Mouse (Mus musculus) midbrain, embryonic 10.5 days (tissue): ENCODE measurements around the gene Smyd2. TPM values are rescaled to one million over a fixed set of nuclear protein-coding genes. Genes with fewer than 3 reads are reported as not detected.

Experiments used
- DNase-seq: peaks from one replicate; pipeline ENCODE4 v3.0.0-alpha.2; 2017; ENCODE audit warnings: low spot score
- H3K27ac ChIP-seq: fragments of 300-500 bp; sonication (generic); replicated peaks from 2 replicates; pipeline ENCODE4 v1.5.1; 2016; ENCODE audit warnings: mild to moderate bottlenecking
- H3K27me3 ChIP-seq: fragments of 300-500 bp; sonication (generic); 2 replicates; pipeline ENCODE4 v1.6.1; 2016; ENCODE audit warnings: low read depth, mild to moderate bottlenecking; ENCODE audit not compliant: poor library complexity, severe bottlenecking
- H3K36me3 ChIP-seq: fragments of 300-500 bp; sonication (generic); 2 replicates; pipeline ENCODE4 v1.6.1; 2016; ENCODE audit warnings: mild to moderate bottlenecking, moderate library complexity
- H3K4me1 ChIP-seq: fragments of 300-500 bp; sonication (generic); 2 replicates; pipeline ENCODE4 v1.6.1; 2016
- H3K4me3 ChIP-seq: fragments of 300-500 bp; sonication (generic); 2 replicates; pipeline ENCODE4 v1.5.1; 2016; ENCODE audit warnings: mild to moderate bottlenecking, moderate library complexity
- H3K9me3 ChIP-seq: fragments of 300-500 bp; sonication (generic); replicated peaks from 2 replicates; pipeline ENCODE4 v1.6.1; 2016; ENCODE audit warnings: mild to moderate bottlenecking
- WGBS: fragments of 180-500 bp; shearing (Covaris S2); methylation state at CpG from one replicate; pipeline ENCODE4 v1.1.7; 2016; 5-methylcytosine and 5-hydroxymethylcytosine counted together
- polyA plus RNA-seq: library from polyadenylated mRNA; unstranded; fragments of >200 nt; fragmentation: Nextera tagmentation; extraction: Ambion mirVana; gene quantifications from 2 replicates; pipeline ENCODE4 v1.2.1, GENCODE M21; 2016

Gene Smyd2
- polyA plus RNA-seq, 1 experiment from 2014 or later: 68.3 TPM

DNA sequence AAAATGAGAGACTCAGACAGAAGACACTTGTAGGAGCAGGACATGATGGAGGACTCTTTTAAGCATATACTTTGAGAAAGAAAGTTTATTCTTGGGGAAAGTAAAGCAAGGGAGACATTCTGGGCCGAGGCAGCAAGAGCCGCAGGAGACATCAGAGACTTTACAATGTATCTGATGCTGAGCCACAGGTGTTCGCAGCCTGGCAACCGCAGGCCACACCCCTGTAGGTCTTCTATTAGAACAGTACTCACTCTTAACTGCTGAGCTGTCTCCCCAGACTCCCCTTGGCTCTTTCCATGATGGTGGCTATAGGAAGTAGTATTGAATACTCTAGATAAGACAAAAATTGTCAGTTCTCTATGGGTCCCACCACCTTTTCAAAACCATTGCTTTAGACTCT, 7.7 kb upstream of the Smyd2 start:
- 61% methylated on average over 4 of the region's 4 CpGs for WGBS
- Histone ChIP-seq H3K27ac (no peak overlapping the region), H3K4me3 (no peak overlapping the region), H3K4me1 (peaks cover 32% of the 10 kb centered on the region), H3K36me3 (no peaks in the 10 kb centered on the region), H3K27me3 (peaks cover 9% of the 10 kb centered on the region), H3K9me3 (no peaks in the 10 kb centered on the region)
- no peak for DNase-seq

DNA sequence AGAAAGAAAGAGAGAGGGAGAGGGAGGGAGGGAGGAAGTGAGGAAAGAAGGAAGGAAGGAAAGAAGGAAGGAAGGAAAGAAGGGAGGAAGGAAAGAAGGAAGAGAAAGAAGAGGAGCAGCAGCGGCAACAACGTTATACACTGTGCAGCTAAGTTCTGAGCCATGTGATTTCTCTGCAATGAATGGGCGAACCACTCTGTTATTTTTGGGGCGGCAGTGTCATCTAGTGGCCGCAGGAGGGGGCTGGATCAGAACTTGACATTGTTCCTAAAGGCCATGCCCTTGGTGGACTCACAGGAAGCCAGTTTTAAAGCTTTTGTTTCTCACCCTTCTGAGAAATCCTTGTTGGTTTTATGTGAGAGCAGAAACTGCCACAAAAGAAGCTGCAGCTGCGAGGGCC, 5.5 kb upstream of the Smyd2 start:
- Histone ChIP-seq H3K9me3 (no peaks in the 10 kb centered on the region), H3K27me3 (peaks cover 28% of the 10 kb centered on the region), H3K27ac (peak overlapping the region; percentile 35), H3K36me3 (no peaks in the 10 kb centered on the region), H3K4me3 (no peak overlapping the region), H3K4me1 (peaks cover 37% of the 10 kb centered on the region)
- peak; percentile 69 for DNase-seq
- 12% methylated on average over 6 of the region's 6 CpGs for WGBS

DNA sequence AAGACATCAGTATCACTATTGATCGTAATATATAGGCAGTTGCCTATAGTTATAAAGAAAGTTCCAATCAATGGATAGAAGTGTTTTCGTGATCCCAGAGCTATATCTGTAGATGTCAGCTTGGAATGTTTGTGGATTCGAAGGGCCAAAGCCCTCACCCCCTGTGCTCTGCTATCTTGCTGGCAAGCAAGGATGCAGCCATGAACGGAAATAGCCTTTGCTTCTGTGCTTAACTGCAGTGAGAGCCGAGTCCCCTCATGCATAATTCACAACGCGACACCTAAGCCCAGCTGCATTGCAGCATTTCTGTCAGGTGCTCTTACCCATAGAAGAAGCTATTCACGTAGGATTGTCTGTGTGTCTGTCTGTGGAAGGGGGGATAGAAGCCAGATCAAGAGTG, 4.1 kb upstream of the Smyd2 start:
- Histone ChIP-seq H3K9me3 (no peaks in the 10 kb centered on the region), H3K4me3 (no peak overlapping the region), H3K4me1 (peaks cover 45% of the 10 kb centered on the region), H3K27me3 (peaks cover 28% of the 10 kb centered on the region), H3K27ac (no peak overlapping the region), H3K36me3 (no peaks in the 10 kb centered on the region)
- 69% methylated on average over 8 of the region's 8 CpGs for WGBS
- DNase-seq: no peak

DNA sequence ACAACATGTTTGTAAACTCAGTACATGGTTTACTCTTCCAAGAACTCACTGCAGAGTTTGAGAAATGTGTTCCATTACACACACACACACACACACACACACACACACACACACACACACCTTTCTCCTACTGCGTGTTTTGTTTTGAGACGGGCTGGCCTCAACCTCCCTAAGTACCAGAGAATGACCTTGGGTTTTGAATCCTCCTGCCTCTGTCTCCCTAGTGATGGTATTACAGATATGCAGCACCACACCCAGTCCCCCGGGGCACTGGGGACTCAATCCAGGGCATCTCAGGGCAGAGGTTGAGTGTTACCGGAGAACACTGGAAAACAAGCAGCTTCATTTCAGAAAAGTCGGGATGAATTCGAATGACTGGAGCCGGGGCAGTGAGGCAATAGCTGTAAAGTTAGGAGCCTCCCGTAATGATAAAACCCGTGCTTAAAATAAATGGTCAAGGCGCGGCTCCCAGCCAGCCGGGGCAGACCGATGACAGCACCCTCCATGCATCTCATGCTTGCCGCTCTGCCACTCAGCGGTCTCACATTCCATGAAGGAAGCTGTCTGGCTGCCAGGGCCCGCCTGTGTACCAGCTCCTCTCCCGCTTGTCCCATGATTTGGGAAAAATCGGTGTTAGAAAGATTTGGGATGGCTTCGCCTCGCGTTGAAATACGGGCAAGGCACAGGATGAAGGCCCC, 1.9 kb upstream of the Smyd2 start:
- peaks cover 56% of the 10 kb centered on the region for H3K4me1 ChIP-seq
- no peak overlapping the region for H3K4me3 ChIP-seq
- no peak overlapping the region for H3K27ac ChIP-seq
- H3K9me3 ChIP-seq: no peaks in the 10 kb centered on the region
- H3K36me3 ChIP-seq: no peaks in the 10 kb centered on the region
- peaks cover 35% of the 10 kb centered on the region for H3K27me3 ChIP-seq
- no peak for DNase-seq
- 80% methylated on average over 22 of the region's 22 CpGs for WGBS

DNA sequence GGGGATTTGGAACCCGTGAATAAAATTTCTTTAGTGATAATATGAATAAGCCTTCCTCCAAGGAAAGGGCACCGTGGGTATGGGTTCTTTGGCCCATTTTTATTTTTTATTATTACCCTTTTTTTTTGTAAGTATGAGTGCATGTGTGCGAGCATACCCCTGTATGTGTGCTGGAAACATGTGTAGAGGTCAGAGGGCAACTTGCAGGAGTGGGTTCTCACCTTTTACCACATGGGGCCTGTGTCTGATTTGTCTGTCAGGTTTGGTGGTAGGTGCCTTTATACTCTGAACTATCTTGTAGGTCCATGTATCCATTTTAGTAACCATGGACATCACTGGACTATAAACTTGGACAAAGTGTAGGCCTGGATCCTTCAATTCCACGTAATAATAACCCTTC, 994 bp upstream of the Smyd2 start:
- no peak overlapping the region for H3K4me3 ChIP-seq
- no peak overlapping the region for H3K27ac ChIP-seq
- H3K9me3 ChIP-seq: no peaks in the 10 kb centered on the region
- no peaks in the 10 kb centered on the region for H3K36me3 ChIP-seq
- peaks cover 39% of the 10 kb centered on the region for H3K27me3 ChIP-seq
- H3K4me1 ChIP-seq: peaks cover 64% of the 10 kb centered on the region
- 78% methylated on average over 4 of the region's 4 CpGs for WGBS
- no peak for DNase-seq

DNA sequence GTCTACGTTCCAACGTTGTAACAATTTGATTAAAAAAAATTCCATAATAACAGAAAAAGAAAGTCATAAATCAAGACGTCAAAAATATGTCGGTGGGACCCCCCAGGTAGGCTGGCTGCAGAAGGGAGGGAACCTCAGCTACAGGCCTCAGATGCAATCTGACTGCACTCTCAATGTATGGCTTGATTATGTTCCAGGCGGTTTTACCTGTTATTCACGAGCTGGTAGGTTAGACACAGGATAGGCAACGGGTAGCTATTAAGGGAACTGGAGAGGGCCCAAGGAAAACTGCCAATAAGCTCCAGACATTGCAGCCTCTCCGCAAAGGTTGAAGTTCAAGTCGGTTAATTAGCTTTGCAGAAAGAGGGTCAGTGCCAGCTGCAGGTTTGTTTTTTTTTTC, 558 bp upstream of the Smyd2 start:
- no peaks in the 10 kb centered on the region for H3K9me3 ChIP-seq
- H3K36me3 ChIP-seq: no peaks in the 10 kb centered on the region
- H3K4me3 ChIP-seq: peak overlapping the region; percentile 88
- WGBS: 29% methylated on average over 9 of the region's 9 CpGs
- H3K27ac ChIP-seq: peak overlapping the region; percentile 94; the same call in 1 of the 2 replicates
- peaks cover 39% of the 10 kb centered on the region for H3K27me3 ChIP-seq
- DNase-seq: no peak
- H3K4me1 ChIP-seq: peaks cover 63% of the 10 kb centered on the region

DNA sequence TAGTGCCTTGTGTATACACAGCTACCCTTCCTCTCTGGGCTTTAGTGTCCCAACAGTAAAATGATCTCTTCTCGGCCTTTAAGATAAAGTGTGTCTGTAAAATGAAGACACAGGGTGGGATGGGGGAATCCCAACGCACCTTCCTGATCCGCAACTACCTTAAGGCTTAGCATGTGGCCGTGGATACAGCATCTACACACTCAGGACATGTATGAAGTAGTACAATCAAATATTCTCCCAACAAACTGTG, 670 bp downstream of the Smyd2 start:
- peaks cover 68% of the 10 kb centered on the region for H3K4me1 ChIP-seq
- WGBS: 8% methylated on average over 4 of the region's 4 CpGs
- no peak for DNase-seq
- peaks cover 39% of the 10 kb centered on the region for H3K27me3 ChIP-seq
- H3K9me3 ChIP-seq: no peaks in the 10 kb centered on the region
- no peaks in the 10 kb centered on the region for H3K36me3 ChIP-seq
- H3K27ac ChIP-seq: peak overlapping the region; percentile 94
- H3K4me3 ChIP-seq: peak overlapping the region; percentile 88

DNA sequence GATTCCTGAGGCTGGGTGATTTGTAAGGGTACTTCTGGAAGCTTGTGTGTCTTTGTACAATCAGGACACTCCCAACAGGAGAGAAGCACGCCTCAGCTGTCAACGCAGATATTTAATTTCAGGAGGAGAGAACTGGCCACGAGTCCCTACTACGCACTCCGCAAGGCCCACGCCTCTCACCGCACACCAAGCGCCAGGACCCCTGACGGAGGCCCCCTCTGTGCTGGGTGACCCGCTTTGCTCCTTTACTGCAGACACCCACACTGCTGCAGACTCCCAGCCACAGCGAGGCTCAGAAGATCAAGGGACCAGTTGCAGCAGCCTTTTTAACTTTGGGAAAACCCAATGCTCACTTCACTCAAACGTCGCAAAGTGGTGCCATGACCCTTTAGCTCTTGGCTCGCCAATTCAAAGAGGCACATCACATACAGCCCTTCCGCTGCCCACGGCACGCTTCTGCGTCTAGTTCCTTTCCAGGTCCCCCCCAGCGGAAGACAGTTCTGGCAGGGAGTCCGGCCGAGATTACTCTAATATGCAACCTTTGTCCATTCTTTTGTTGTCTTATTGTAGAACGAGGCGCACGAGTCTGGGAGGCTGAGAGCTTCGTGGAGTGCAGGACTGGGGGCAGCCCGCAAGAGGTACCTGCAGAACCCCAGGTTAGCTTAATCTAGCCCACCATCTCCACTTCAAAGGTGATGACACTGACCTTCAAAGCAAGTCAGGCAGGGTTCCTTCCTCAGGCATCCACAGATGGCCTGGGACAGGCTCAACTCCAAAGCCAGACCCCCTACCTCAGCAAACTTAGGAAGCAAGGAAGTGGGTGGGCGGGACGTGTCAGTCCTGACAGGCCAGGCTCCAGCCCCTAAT, 1.2 kb downstream of the Smyd2 start:
- no peaks in the 10 kb centered on the region for H3K9me3 ChIP-seq
- peak overlapping the region; percentile 88 for H3K4me3 ChIP-seq
- H3K36me3 ChIP-seq: no peaks in the 10 kb centered on the region
- 53% methylated on average over 28 of the region's 28 CpGs for WGBS
- H3K27ac ChIP-seq: peak overlapping the region; percentile 94
- H3K4me1 ChIP-seq: peaks cover 71% of the 10 kb centered on the region
- peaks cover 39% of the 10 kb centered on the region for H3K27me3 ChIP-seq
- no peak for DNase-seq

DNA sequence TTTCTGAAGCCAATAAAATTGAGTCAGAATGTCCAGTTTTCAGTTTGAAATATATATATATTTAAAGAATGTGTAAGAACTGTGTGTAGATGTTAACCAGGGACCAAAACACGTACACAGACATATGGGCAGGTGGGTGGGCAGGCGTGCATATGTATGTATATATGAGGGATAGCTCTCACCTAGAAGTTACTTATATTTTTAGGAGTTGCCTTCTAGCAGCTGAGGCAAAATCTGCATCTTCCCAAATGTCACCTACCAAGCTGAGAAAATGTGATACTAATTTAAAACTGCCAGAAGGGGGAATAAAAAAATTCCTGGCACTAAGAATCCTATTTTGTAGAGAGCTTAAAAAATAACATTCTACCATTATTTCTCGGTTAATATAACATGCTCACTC, 2.4 kb downstream of the Smyd2 start:
- no peak overlapping the region for H3K4me3 ChIP-seq
- H3K27ac ChIP-seq: no peak overlapping the region
- H3K27me3 ChIP-seq: peaks cover 32% of the 10 kb centered on the region
- no peaks in the 10 kb centered on the region for H3K36me3 ChIP-seq
- peaks cover 78% of the 10 kb centered on the region for H3K4me1 ChIP-seq
- no peak for DNase-seq
- H3K9me3 ChIP-seq: no peaks in the 10 kb centered on the region
- 91% methylated on average over 3 of the region's 3 CpGs for WGBS

DNA sequence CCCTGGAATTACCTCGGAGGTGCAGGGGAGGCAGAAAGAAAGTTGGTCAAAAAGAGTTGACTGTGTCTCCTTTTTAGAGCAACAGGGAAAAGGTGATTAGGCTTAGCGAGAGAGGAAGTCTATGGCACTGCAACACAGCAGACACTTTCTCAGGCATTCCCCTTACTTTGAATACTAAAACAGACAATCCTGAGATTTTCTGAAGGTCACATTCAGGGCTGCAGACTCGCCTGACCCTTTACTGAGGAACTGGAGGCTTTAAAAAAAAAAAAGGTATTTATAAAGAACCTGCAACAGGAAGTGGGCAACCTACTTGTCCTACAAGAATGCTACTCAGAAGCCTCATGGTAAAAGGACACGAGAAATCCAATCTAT, 5.0 kb downstream of the Smyd2 start:
- Histone ChIP-seq H3K4me1 (peaks cover 78% of the 10 kb centered on the region), H3K27me3 (peaks cover 11% of the 10 kb centered on the region; the same call in 1 of the 2 replicates)
- WGBS: 53% methylated on average over 4 of the region's 4 CpGs

DNA sequence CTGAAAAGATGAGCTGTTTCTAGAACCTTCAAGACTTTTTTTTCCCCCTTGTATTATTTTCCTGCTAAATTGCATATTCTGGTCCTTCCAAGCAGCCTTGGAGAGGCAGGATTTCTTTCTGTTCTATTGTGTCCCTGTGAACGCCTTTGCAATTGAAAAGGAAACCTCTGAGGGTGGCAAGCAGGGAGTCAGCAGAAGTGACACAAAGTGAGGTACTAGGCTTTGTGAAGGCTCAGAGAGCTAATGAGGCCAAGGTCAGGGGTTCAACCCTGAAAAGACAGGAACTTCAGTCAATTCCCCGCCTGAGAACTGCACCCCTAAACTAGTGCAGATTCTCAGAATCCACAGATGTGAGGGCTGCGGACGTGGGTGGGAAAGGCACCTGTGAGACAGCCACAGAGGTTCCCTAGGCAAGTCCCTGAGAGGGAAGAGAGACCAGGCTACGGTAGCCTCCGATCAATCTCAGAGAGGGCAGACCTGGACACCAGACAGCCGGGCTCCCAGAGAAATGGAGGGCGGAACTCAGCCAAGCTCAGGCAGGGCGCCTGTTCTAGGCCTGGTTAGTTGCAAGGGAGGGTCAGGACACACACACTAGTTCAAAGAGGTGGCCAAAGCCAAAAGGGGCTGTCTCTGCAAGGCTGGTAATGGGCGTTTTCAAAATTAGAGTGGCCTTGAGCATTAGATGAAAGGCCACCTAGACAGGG, 5.6 kb downstream of the Smyd2 start:
- Histone ChIP-seq H3K9me3 (no peaks in the 10 kb centered on the region), H3K27ac (peak overlapping the region; percentile 76), H3K27me3 (peaks cover 11% of the 10 kb centered on the region; the same call in 1 of the 2 replicates), H3K4me3 (0 out of 2 replicates have a peak overlapping the region, but pooled peaks have one; percentile 12), H3K36me3 (peaks cover 14% of the 10 kb centered on the region), H3K4me1 (peaks cover 73% of the 10 kb centered on the region)
- 39% methylated on average over 10 of the region's 10 CpGs for WGBS
- no peak for DNase-seq

More for the DNA sequence above, 5.0 kb downstream of the Smyd2 start:
- Histone ChIP-seq H3K9me3 (no peaks in the 10 kb centered on the region), H3K27ac (peak overlapping the region; percentile 76), H3K36me3 (peaks cover 13% of the 10 kb centered on the region), H3K4me3 (no peak overlapping the region)
- no peak for DNase-seq

DNA sequence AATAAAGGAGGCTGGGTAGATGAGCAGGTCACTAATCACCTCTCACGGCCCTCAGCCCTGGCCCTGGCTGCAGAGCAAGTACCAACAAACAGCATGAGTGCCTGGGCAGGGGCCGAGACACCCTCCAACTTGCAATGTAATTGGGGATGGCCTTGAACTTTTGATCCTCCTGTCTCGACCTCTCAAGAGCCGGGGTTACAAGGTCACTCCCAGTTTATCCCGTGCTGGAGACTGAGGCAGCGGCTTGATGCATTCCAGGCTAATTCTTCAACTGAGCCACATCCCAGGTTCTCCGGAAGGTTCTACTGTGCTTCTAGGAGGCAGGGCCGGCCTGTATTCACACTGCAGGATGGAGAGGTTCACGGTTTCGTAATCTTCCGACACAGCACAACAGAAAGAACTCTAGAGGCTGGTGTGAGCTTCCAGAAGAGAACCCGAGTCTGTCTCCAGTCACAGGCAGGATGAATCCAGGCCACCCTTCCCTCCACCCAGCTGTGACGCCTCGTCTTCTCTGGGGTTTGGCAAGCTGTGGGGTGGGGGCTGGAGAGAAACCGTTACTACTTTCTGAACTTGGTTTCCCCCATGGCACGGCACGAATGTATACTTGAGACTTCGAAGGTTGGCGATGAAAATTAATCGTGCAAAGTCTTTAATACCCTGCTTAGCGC, 8.9 kb downstream of the Smyd2 start:
- no peak for DNase-seq
- 90% methylated on average over 21 of the region's 21 CpGs for WGBS

More for the DNA sequence above, 8.9 kb downstream of the Smyd2 start:
- Histone ChIP-seq H3K27me3 (no peaks in the 10 kb centered on the region), H3K27ac (0 out of 2 replicates have a peak overlapping the region, but pooled peaks have one; percentile 72), H3K4me3 (no peak overlapping the region), H3K9me3 (no peaks in the 10 kb centered on the region), H3K4me1 (peaks cover 65% of the 10 kb centered on the region), H3K36me3 (peaks cover 27% of the 10 kb centered on the region)
